In genomic region chr7:83230496-83231325, GRCm38 (mm10) we compare ENCODE assay signal across 9 mouse cellular contexts.
DNase-seq lines count a peak whose midpoint lies in the region; ATAC-seq and TF ChIP-seq lines count a peak whose summit lies in the region.
"Had no signal": no experiment of that assay in that cellular context is flagged by ENCODE, and none has a peak within 500 bp of the region (broad histone marks: within the 10 kb centered on the region; RNA-seq: fewer than 3 reads in every experiment).

No protein-coding gene starts in this region.

- POLR2A ChIA-PET in Patski (lab: Charles Lee), result interaction anchor here (0.5 kb wide), 1 partner anchor 16 kb away, joined by 3 read pairs; no protein-coding TSS in a partner anchor

- CTCF ChIA-PET in Patski (lab: Charles Lee), result interaction anchor here (0.6 to 1.0 kb wide), 2 partner anchors 10 to 465 kb away, joined by 3 to 4 read pairs; no protein-coding TSS in a partner anchor

- H3K4me1 ChIP-seq in forebrain, embryonic 14.5 days (ENCODE audit: control insufficient read depth, insufficient read depth, low read length), result 0 out of 2 replicates have a peak, but pooled peaks cover 4% of the 10 kb centered on the region
- no peaks in the 10 kb centered on the region for H3K4me1 ChIP-seq in forebrain, embryonic 12.5 days
- H3K4me1 ChIP-seq in intestine, embryonic 16.5 days (ENCODE audit: control insufficient read depth, insufficient read depth, low read length), result no peaks in the 10 kb centered on the region; the same call in 1 of the 2 replicates

- H3K27ac ChIP-seq in forebrain, embryonic 14.5 days (ENCODE audit: low read depth, low read length), result no peak overlapping the region
- no peak overlapping the region for H3K27ac ChIP-seq in forebrain, embryonic 12.5 days
- H3K27ac ChIP-seq in intestine, embryonic 16.5 days (ENCODE audit: low read length), result no peak overlapping the region
- H3K27ac ChIP-seq: liver, embryonic 14.5 days had no signal

- ATAC-seq in forebrain, embryonic 14.5 days, result 0 out of 2 replicates have a peak, but pooled peaks have one; percentile 52
- ATAC-seq in forebrain, embryonic 12.5 days (ENCODE audit: low FRiP score), result no peak
- peak; percentile 75 for ATAC-seq in Patski
- no peak for ATAC-seq in intestine, embryonic 16.5 days
- ATAC-seq in CD4-positive, CD25-positive, alpha-beta regulatory T cell, adult 4 months, result no peak

- H3K9ac ChIP-seq in forebrain, embryonic 14.5 days (ENCODE audit: low read length), result no peak overlapping the region
- H3K9ac ChIP-seq in forebrain, embryonic 12.5 days, result no peak overlapping the region
- H3K9ac ChIP-seq in intestine, embryonic 16.5 days (ENCODE audit: low read depth, low read length), result no peak overlapping the region
- H3K9ac ChIP-seq: liver, embryonic 14.5 days had no signal

- H3K4me3 ChIP-seq in forebrain, embryonic 14.5 days (ENCODE audit: low read depth, low read length), result no peak overlapping the region
- H3K4me3 ChIP-seq in forebrain, embryonic 12.5 days (replicated peaks), result no peak overlapping the region
- no peak overlapping the region for H3K4me3 ChIP-seq in intestine, embryonic 16.5 days (ENCODE audit: low read length)

- TF ChIP-seq CTCF in Patski (IDR thresholded peaks at IDR 0.05), result no peak

- in situ Hi-C loops in Patski (cut with MboI; ENCODE audit: low pct_unique_long_range_greater_than_20kb), result no loop called here

- no peaks in the 10 kb centered on the region for H3K27me3 ChIP-seq in forebrain, embryonic 14.5 days (replicated peaks; ENCODE audit: control insufficient read depth, insufficient read depth, low read length)
- H3K27me3 ChIP-seq in forebrain, embryonic 12.5 days, result no peaks in the 10 kb centered on the region
- no peaks in the 10 kb centered on the region for H3K27me3 ChIP-seq in Patski
- no peaks in the 10 kb centered on the region for H3K27me3 ChIP-seq in intestine, embryonic 16.5 days (replicated peaks; ENCODE audit: control insufficient read depth, insufficient read depth, low read length)

- intact Hi-C loops in heart, postnatal 14 days (cut with DNase I), result no loop called here

- H3K4me2 ChIP-seq in forebrain, embryonic 14.5 days (ENCODE audit: low read length), result no peak overlapping the region
- H3K4me2 ChIP-seq in forebrain, embryonic 12.5 days, result no peak overlapping the region
- no peak overlapping the region for H3K4me2 ChIP-seq in intestine, embryonic 16.5 days (ENCODE audit: low read depth, low read length)

- 69% methylated on average over 3 of the region's 3 CpGs for WGBS in forebrain, embryonic 14.5 days
- 76% methylated on average over 3 of the region's 3 CpGs for WGBS in forebrain, embryonic 12.5 days
- WGBS in intestine, embryonic 16.5 days, result 63% methylated on average over 3 of the region's 3 CpGs

- no peaks in the 10 kb centered on the region for H3K9me3 ChIP-seq in forebrain, embryonic 14.5 days (replicated peaks; ENCODE audit: control insufficient read depth, low read length)
- 0 out of 2 replicates have a peak, but pooled peaks cover 6% of the 10 kb centered on the region for H3K9me3 ChIP-seq in forebrain, embryonic 12.5 days
- no peaks in the 10 kb centered on the region for H3K9me3 ChIP-seq in intestine, embryonic 16.5 days (ENCODE audit: control insufficient read depth, low read length)

- DNase-seq in forebrain, embryonic 14.5 days (ENCODE audit: low spot score), result peak; percentile 63
- DNase-seq in Patski (ENCODE audit: low read depth, low spot score), result peak; percentile 73
- DNase-seq in heart, postnatal 14 days, result peak; percentile 21 to 40
- DNase-seq in layer of hippocampus, postnatal 25 days (ENCODE audit: extremely low spot score in 1 of 2, low spot score in 1 of 2), result peak; percentile 30 to 43
- no peak for DNase-seq in urinary bladder, postnatal 4 days (ENCODE audit: low spot score in 2 of 2)

- no peaks in the 10 kb centered on the region for H3K36me3 ChIP-seq in forebrain, embryonic 14.5 days (ENCODE audit: control insufficient read depth, insufficient read depth, low read length)
- no peaks in the 10 kb centered on the region for H3K36me3 ChIP-seq in forebrain, embryonic 12.5 days (replicated peaks)
- H3K36me3 ChIP-seq in intestine, embryonic 16.5 days (ENCODE audit: control insufficient read depth, insufficient read depth, low read length), result no peaks in the 10 kb centered on the region

Comparison
In these comparisons a context has a peak if more than half of its experiments do, and no peak if none do; other contexts are left out.
1. ATAC-seq: peak in forebrain, embryonic 14.5 days (single experiment) and Patski (single experiment); none in forebrain, embryonic 12.5 days (single experiment), intestine, embryonic 16.5 days (single experiment) and CD4-positive, CD25-positive, alpha-beta regulatory T cell, adult 4 months (single experiment).
2. DNase-seq: peak in forebrain, embryonic 14.5 days (single experiment), Patski (single experiment), heart, postnatal 14 days (2 of 2) and layer of hippocampus, postnatal 25 days (2 of 2); none in urinary bladder, postnatal 4 days (0 of 2).